Mouse (Mus musculus) bone marrow, adult 2 months (tissue): ENCODE results near the gene C1qtnf6. TPM values are rescaled to one million over a fixed set of nuclear protein-coding genes. Genes with fewer than 3 reads are reported as not detected.

ENCODE experiments used
- H3K27ac ChIP-seq: fragments of 200-500 bp; 2 replicates; pipeline ENCODE4 v1.5.1; 2012; ENCODE audit warnings: low read depth, mild to moderate bottlenecking, control low read depth, inconsistent platforms, low read length; ENCODE audit not compliant: control insufficient read depth, poor library complexity, insufficient read depth
- H3K4me1 ChIP-seq: fragments of 200-500 bp; 2 replicates; pipeline ENCODE4 v1.6.1; 2011; ENCODE audit warnings: low read length; ENCODE audit not compliant: control insufficient read depth, insufficient read depth
- H3K4me3 ChIP-seq: fragments of 200-500 bp; replicated peaks from 2 replicates; pipeline ENCODE3; 2011; ENCODE audit warnings: mild to moderate bottlenecking, low read depth, low read length, control low read depth; ENCODE audit not compliant: control insufficient read depth
- CTCF ChIP-seq: fragments of 200-500 bp; IDR thresholded peaks from 2 replicates; pipeline ENCODE4 v1.5.1; 2011; ENCODE audit warnings: low read length, control low read depth; ENCODE audit not compliant: control insufficient read depth, insufficient read depth
- POLR2A ChIP-seq: fragments of 200-500 bp; IDR thresholded peaks from 2 replicates; pipeline ENCODE4 v1.6.1; 2011; ENCODE audit warnings: low read depth, mild to moderate bottlenecking, control low read depth, low read length, borderline replicate concordance; ENCODE audit not compliant: control insufficient read depth
- WGBS: fragments of 180-500 bp; shearing (Covaris S2); methylation state at CpG from one replicate; pipeline ENCODE4 v1.1.7; 2018; 5-methylcytosine and 5-hydroxymethylcytosine counted together
- polyA plus RNA-seq: library from polyadenylated mRNA; stranded (reverse); fragments of >200 nt; gene quantifications from 2 replicates; pipeline ENCODE4 v1.2.4, GENCODE M21; 2011; ENCODE audit warnings: low replicate concordance; ENCODE audit not compliant: missing spikeins, insufficient read depth, insufficient read length

The C1qtnf6 gene
- polyA plus RNA-seq, 1 experiment, result 2.7 TPM

DNA sequence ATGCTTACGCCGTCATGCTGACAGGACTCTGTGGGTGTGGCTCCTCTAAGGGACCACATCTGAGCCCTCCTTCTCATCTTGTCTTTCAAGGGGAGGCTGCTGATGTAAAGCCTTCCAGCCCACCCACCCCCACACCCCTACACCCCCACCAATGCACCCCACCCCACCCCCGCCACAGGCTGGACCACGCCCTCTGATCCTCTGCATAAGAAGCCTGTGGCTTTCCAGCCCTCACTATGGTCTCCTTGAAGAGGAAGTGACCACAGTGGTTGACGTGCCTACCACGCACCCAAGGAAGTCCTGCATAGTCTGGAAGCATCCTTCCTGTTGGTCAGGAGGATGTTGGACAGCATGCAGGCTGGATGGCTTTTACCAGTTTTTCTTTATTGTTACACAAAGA is 15.5 kb downstream of the C1qtnf6 start:
- WGBS, result 42% methylated on average over 6 of the region's 6 CpGs
- Histone ChIP-seq H3K4me1 (peaks cover 1% of the 10 kb centered on the region; the same call in 1 of the 2 replicates), H3K27ac (no peak overlapping the region), H3K4me3 (no peak overlapping the region)
- TF ChIP-seq CTCF, result no peak

DNA sequence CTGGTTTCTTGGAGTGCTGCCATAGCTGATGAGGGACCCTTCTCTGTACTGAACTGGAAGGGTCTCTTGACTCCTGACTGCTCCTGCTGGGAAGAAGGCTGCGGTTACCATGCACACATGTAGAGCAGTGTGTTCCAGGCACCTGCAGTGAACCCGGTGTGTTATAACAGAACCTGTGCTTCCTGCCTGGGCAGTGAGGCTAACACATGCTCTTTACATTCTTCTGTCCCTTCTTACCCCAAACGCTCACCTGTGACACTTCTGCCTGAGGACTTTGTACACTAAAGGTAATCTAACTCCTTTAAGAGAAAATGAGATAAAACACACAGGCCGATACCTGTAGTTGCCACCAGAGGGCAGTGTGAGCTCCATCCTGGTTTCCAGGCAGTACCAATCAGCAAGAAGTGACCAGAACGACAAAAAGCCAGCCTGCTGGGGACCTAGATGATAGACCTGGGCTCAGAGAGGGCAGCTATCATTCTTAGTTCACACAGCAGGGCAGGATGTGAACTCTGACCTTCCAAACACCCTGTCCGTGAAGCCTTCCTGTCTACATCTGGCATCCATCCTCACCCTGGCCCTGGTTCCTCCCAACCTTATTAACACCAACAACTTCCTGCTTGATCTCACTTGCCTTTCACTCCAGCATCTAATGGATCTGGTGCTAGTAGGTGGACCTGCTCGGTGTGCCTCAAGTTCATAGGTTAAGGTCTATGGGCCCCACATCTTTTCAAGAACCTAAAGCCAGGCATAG is 16.6 kb downstream of the C1qtnf6 start:
- no peaks in the 10 kb centered on the region; the same call in 1 of the 2 replicates for H3K4me1 ChIP-seq
- no peak overlapping the region for H3K27ac ChIP-seq
- WGBS, result 28% methylated on average over 7 of the region's 7 CpGs
- TF ChIP-seq CTCF, result peak; percentile 91
- no peak for TF ChIP-seq POLR2A
- H3K4me3 ChIP-seq, result no peak overlapping the region

GRCm38 (mm10) chr15:78513019-78513418 is 18.2 kb downstream of the C1qtnf6 start:
- Histone ChIP-seq H3K27ac (no peak overlapping the region), H3K4me1 (no peaks in the 10 kb centered on the region; the same call in 1 of the 2 replicates), H3K4me3 (no peak overlapping the region)
- 88% methylated on average over 14 of the region's 14 CpGs for WGBS
- no peak for TF ChIP-seq POLR2A

DNA sequence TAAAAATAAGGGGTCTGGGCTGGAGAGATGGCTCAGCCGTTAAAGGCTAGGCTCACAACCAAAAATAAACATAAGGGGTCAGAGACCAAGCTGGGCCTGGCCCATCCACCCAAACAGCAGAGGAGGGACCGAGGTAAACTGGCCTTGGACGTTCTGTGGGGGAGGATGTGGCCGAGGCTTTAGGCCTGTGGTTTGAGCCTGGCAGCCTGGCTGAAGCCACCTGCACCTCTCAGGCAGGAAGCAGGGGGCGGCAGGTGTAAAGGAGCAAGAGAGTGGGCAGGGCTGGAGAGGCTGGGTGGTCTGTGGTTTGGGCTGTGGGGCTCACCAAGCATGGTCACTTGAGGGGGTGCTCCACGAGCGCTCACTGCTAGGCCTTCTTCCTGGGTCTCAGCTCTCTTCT is 19.3 kb downstream of the C1qtnf6 start:
- Histone ChIP-seq H3K4me3 (no peak overlapping the region), H3K27ac (no peak overlapping the region; the same call in 1 of the 2 replicates), H3K4me1 (no peaks in the 10 kb centered on the region; the same call in 1 of the 2 replicates)
- 39% methylated on average over 7 of the region's 7 CpGs for WGBS
- TF ChIP-seq CTCF (no peak), POLR2A (no peak)

DNA sequence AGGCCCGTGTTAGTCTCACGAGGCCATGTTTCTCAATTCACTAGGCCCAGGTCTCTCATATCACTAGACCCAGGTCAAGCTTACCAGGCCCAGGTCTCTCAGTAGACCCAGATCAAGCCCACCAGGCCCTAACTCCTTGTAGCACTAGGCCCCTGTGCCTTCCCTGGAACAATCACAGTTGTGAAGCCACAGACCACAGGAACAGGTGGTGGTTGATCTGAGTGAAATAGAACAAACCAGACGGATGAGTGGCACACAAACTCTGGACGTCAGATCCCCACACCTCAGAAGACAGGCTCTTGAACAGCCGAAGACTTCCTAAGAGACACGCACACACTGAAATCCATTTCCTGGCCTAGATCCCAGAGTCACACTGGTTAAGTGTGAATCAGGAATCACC is 20.5 kb downstream of the C1qtnf6 start:
- 46% methylated on average over 6 of the region's 6 CpGs for WGBS
- TF ChIP-seq POLR2A, result no peak
- TF ChIP-seq CTCF, result no peak
- no peak overlapping the region for H3K27ac ChIP-seq
- no peak overlapping the region for H3K4me3 ChIP-seq
- no peaks in the 10 kb centered on the region; the same call in 1 of the 2 replicates for H3K4me1 ChIP-seq

DNA sequence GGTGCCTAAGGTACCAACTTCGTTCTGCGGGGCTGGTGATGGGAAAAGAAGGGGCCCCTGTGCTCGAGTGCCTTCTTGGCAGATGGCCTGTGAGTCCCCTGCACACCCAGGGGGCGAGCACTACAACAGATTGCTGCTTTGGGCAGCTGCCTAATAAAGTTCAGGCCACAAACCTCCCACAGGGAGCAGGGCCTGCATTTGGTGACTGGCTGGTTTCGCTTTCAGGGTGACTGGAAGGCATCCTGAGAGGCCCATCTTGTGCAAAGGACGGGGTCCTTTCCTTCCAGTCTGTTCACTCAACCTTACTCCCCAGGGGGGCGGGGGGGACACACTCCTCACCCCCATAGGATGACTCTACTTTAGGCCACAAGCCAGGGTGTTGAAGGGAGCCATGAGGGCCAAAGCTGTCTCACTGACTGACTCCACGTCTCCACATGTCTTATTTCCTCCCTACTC is 21.1 kb downstream of the C1qtnf6 start:
- WGBS, result 37% methylated on average over 8 of the region's 8 CpGs

GRCm38 (mm10) chr15:78509297-78509899 is 21.8 kb downstream of the C1qtnf6 start:
- TF ChIP-seq CTCF (no peak), POLR2A (no peak)
- H3K4me1 ChIP-seq, result no peaks in the 10 kb centered on the region; the same call in 1 of the 2 replicates
- 77% methylated on average over 12 of the region's 12 CpGs for WGBS
- H3K4me3 ChIP-seq, result no peak overlapping the region
- H3K27ac ChIP-seq, result no peak overlapping the region

More for the DNA sequence above, 21.1 kb downstream of the C1qtnf6 start:
- TF ChIP-seq CTCF (no peak), POLR2A (no peak)
- no peaks in the 10 kb centered on the region; the same call in 1 of the 2 replicates for H3K4me1 ChIP-seq
- H3K27ac ChIP-seq, result no peak overlapping the region
- no peak overlapping the region for H3K4me3 ChIP-seq

- no peak overlapping the region for H3K4me3 ChIP-seq
- H3K27ac ChIP-seq, result no peak overlapping the region
- TF ChIP-seq CTCF (no peak), POLR2A (no peak)
- no peaks in the 10 kb centered on the region; the same call in 1 of the 2 replicates for H3K4me1 ChIP-seq
- WGBS, result 82% methylated on average over 7 of the region's 7 CpGs
These were observed 22.8 kb downstream of the C1qtnf6 start for GRCm38 (mm10) chr15:78508443-78508842.
